Mouse (Mus musculus) neural tube, postnatal 0 days (tissue): ENCODE measurements around the gene Rbmxl1. TPM values are rescaled to one million over a fixed set of nuclear protein-coding genes. Genes with fewer than 3 reads are reported as not detected.

Experiments used
- polyA plus RNA-seq: library from polyadenylated mRNA; unstranded; fragments of >200 nt; fragmentation: Nextera tagmentation; extraction: Ambion mirVana; gene quantifications from 2 replicates; pipeline ENCODE4 v1.2.1, GENCODE M21; 2015

The Rbmxl1 gene
- polyA plus RNA-seq = 127 and 130 TPM in 2 replicates

GRCm38 (mm10) chr8:78508719-78509272 lies at the start of gene Rbmxl1:
Gene Rbmxl1 (minus strand): TSS chr8:78508898.

DNA sequence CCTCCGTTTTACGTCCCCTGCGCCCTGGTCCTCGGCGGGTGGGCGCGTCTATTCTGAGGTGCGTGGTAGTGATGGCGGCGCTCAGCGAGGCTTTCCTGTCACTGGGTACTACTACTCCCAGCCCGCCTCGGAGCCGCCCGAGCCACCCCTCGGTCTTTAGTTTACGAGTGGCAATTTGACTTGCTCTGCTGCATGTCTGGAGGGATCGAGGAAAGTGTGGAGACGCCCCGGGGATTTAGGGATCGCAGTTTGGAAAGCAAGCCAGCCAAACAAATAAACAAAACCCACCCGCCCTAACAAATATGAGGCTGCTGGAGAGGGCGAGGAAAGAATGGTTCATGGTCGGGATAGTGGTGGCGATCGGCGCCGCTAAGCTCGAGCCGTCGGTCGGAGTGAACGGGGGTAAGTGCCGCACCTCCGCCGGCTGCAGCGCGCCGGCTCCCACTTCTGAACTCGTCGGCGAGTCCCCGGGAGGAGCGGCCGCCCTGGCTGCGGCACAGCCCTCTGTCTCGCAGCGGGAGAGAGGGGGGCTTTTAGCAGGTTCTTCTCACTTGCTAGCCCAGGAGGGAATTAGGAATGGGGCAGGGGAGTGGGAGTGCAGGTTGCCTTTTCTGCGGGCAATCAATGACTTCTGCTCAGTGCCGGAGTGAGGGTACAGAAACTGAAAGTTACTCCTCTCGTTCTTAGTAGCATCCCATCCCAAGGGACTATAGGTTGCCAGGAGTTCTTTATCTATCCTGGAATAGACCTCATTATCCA lies 754 bp upstream of the Rbmxl1 start, which contains the start of gene Slc10a7:
Slc10a7 (plus strand) TSS at position 74 of the 759 bp plus-strand sequence.

Other genes starting within 250 kb of the Rbmxl1 start
- gene Pou4f2, start 72.3 kb downstream of the Rbmxl1 start, polyA plus RNA-seq = 1.2 and 1.4 TPM in 2 replicates
- 6.2 and 7.3 TPM in 2 replicates for gene Slc10a7, start 448 bp upstream of the Rbmxl1 start, polyA plus RNA-seq